Mouse (Mus musculus) heart, embryonic 11.5 days (tissue): ENCODE data around the gene Fam229a. TPM values are rescaled to one million over a fixed set of nuclear protein-coding genes. Genes with fewer than 3 reads are reported as not detected.

Source experiments
- ATAC-seq: fragments of 200-750 bp; cut with Nextera tagmentation; replicated peaks from 2 replicates; pipeline ENCODE4 v1.8.0; 2017; ENCODE audit warnings: moderate library complexity; ENCODE audit not compliant: insufficient number of reproducible peaks, low FRiP score, low TSS enrichment
- H3K27ac ChIP-seq: fragments of 300-500 bp; sonication (generic); 2 replicates; pipeline ENCODE4 v1.5.1; 2014; ENCODE audit warnings: mild to moderate bottlenecking, low read depth, low read length
- H3K27me3 ChIP-seq: fragments of 300-500 bp; sonication (generic); 2 replicates; pipeline ENCODE4 v1.6.1; 2014; ENCODE audit warnings: mild to moderate bottlenecking, low read length, mixed read lengths; ENCODE audit not compliant: control insufficient read depth, insufficient read depth
- H3K36me3 ChIP-seq: fragments of 300-500 bp; sonication (generic); 2 replicates; pipeline ENCODE4 v1.6.1; 2014; ENCODE audit warnings: mild to moderate bottlenecking, low read length, moderate library complexity, mixed read lengths; ENCODE audit not compliant: control insufficient read depth, insufficient read depth
- H3K4me1 ChIP-seq: fragments of 300-500 bp; sonication (generic); 2 replicates; pipeline ENCODE4 v1.6.1; 2014; ENCODE audit warnings: low read length; ENCODE audit not compliant: control insufficient read depth, insufficient read depth
- H3K4me2 ChIP-seq: fragments of 300-500 bp; sonication (generic); 2 replicates; pipeline ENCODE4 v1.6.1; 2014; ENCODE audit warnings: mild to moderate bottlenecking, moderate library complexity
- H3K4me3 ChIP-seq: fragments of 300-500 bp; sonication (generic); 2 replicates; pipeline ENCODE4 v1.5.1; 2014; ENCODE audit warnings: low read depth, low read length
- H3K9ac ChIP-seq: fragments of 300-500 bp; sonication (generic); 2 replicates; pipeline ENCODE4 v1.6.1; 2014; ENCODE audit warnings: mild to moderate bottlenecking, low read depth, low read length, moderate library complexity
- H3K9me3 ChIP-seq: fragments of 300-500 bp; sonication (generic); replicated peaks from 2 replicates; pipeline ENCODE4 v1.6.1; 2016; ENCODE audit warnings: low read length; ENCODE audit not compliant: control insufficient read depth
- WGBS: fragments of 180-500 bp; shearing (Covaris S2); extraction: QIAGEN DNeasy Blood & Tissue Kit; methylation state at CpG from one replicate; pipeline ENCODE4 v1.1.7; 2014; ENCODE audit not compliant: insufficient replicate concordance; 5-methylcytosine and 5-hydroxymethylcytosine counted together
- polyA plus RNA-seq: library from polyadenylated mRNA; unstranded; fragments of >200 nt; fragmentation: Nextera tagmentation; extraction: Ambion mirVana; gene quantifications from 2 replicates; pipeline ENCODE4 v1.2.1, GENCODE M21; 2014

The Fam229a gene
- polyA plus RNA-seq, 1 experiment from 2014 or later = not detected

GRCm38 (mm10) chr4:129511413-129512096, 20.6 kb downstream of the Fam229a start:
- Histone ChIP-seq H3K27me3 (no peaks in the 10 kb centered on the region), H3K27ac (no peak overlapping the region), H3K4me3 (no peak overlapping the region), H3K9me3 (no peaks in the 10 kb centered on the region), H3K9ac (no peak overlapping the region), H3K4me2 (no peak overlapping the region), H3K36me3 (peaks cover 1% of the 10 kb centered on the region; the same call in 1 of the 2 replicates), H3K4me1 (peaks cover 13% of the 10 kb centered on the region)
- WGBS = 58% methylated on average over 6 of the region's 6 CpGs
- no peak for ATAC-seq

GRCm38 (mm10) chr4:129513086-129513767, 22.2 kb downstream of the Fam229a start, which contains the start of gene Marcksl1:
TSS of gene Marcksl1 (plus strand) at chr4:129513581.
- Histone ChIP-seq H3K4me3 (peak within 1 kb of the TSS; percentile 98), H3K9ac (peak within 1 kb of the TSS; percentile 100), H3K36me3 (peaks cover 6% of the 10 kb centered on the region; the same call in 1 of the 2 replicates), H3K9me3 (no peaks in the 10 kb centered on the region), H3K27me3 (no peaks in the 10 kb centered on the region), H3K27ac (peak within 1 kb of the TSS; percentile 96), H3K4me2 (peak within 1 kb of the TSS; percentile 78), H3K4me1 (peaks cover 6% of the 10 kb centered on the region; the same call in 1 of the 2 replicates)
- peak; percentile 78 for ATAC-seq
- 6% methylated on average over 47 of the region's 47 CpGs for WGBS

GRCm38 (mm10) chr4:129513891-129514290, 22.9 kb downstream of the Fam229a start:
- ATAC-seq = peak; percentile 23; the same call in 1 of the 2 replicates
- H3K27ac ChIP-seq = peak overlapping the region; percentile 96
- peaks cover 5% of the 10 kb centered on the region; the same call in 1 of the 2 replicates for H3K4me1 ChIP-seq
- under 1% methylated on average over 51 of the region's 57 CpGs for WGBS
- no peaks in the 10 kb centered on the region for H3K9me3 ChIP-seq
- peaks cover 9% of the 10 kb centered on the region; the same call in 1 of the 2 replicates for H3K36me3 ChIP-seq
- peak overlapping the region; percentile 98 for H3K4me3 ChIP-seq
- no peaks in the 10 kb centered on the region for H3K27me3 ChIP-seq
- H3K9ac ChIP-seq = peak overlapping the region; percentile 100
- peak overlapping the region; percentile 78 for H3K4me2 ChIP-seq

- Histone ChIP-seq H3K4me2 (peak overlapping the region; percentile 78), H3K9ac (peak overlapping the region; percentile 100), H3K4me1 (peaks cover 3% of the 10 kb centered on the region; the same call in 1 of the 2 replicates), H3K4me3 (peak overlapping the region; percentile 98), H3K27ac (peak overlapping the region; percentile 96), H3K9me3 (no peaks in the 10 kb centered on the region), H3K27me3 (no peaks in the 10 kb centered on the region), H3K36me3 (peaks cover 11% of the 10 kb centered on the region; the same call in 1 of the 2 replicates)
- under 1% methylated on average over 32 of the region's 35 CpGs for WGBS
- ATAC-seq = peak; percentile 46; the same call in 1 of the 2 replicates
These were observed 23.4 kb downstream of the Fam229a start for GRCm38 (mm10) chr4:129514300-129514898.

- ATAC-seq = no peak
- H3K4me1 ChIP-seq = no peaks in the 10 kb centered on the region
- whole genome bisulfite sequencing = 43% methylated on average over 2 of the region's 2 CpGs
- no peaks in the 10 kb centered on the region for H3K9me3 ChIP-seq
- no peak overlapping the region for H3K27ac ChIP-seq
- no peak overlapping the region for H3K4me3 ChIP-seq
- no peak overlapping the region for H3K9ac ChIP-seq
- no peaks in the 10 kb centered on the region for H3K27me3 ChIP-seq
- no peak overlapping the region for H3K4me2 ChIP-seq
- H3K36me3 ChIP-seq = peaks cover 26% of the 10 kb centered on the region
These were observed 25.9 kb downstream of the Fam229a start for GRCm38 (mm10) chr4:129516925-129517324.

- Histone ChIP-seq H3K4me3 (no peak overlapping the region), H3K36me3 (peaks cover 38% of the 10 kb centered on the region), H3K4me1 (no peaks in the 10 kb centered on the region), H3K9ac (no peak overlapping the region), H3K27ac (no peak overlapping the region), H3K27me3 (no peaks in the 10 kb centered on the region), H3K4me2 (no peak overlapping the region), H3K9me3 (no peaks in the 10 kb centered on the region)
- ATAC-seq = no peak
- 85% methylated on average over 8 of the region's 8 CpGs for WGBS
These were observed 27.5 kb downstream of the Fam229a start for GRCm38 (mm10) chr4:129518519-129518918.

- WGBS = 83% methylated on average over 5 of the region's 5 CpGs
- ATAC-seq = no peak
- Histone ChIP-seq H3K27ac (no peak overlapping the region), H3K9me3 (no peaks in the 10 kb centered on the region), H3K4me1 (no peaks in the 10 kb centered on the region), H3K36me3 (peaks cover 40% of the 10 kb centered on the region), H3K9ac (no peak overlapping the region), H3K4me3 (no peak overlapping the region), H3K4me2 (no peak overlapping the region), H3K27me3 (no peaks in the 10 kb centered on the region)
These were observed 34.3 kb downstream of the Fam229a start for GRCm38 (mm10) chr4:129525338-129525737.

- Histone ChIP-seq H3K27ac (no peak overlapping the region), H3K27me3 (no peaks in the 10 kb centered on the region), H3K9ac (no peak overlapping the region), H3K4me2 (no peak overlapping the region), H3K4me3 (no peak overlapping the region), H3K36me3 (peaks cover 41% of the 10 kb centered on the region), H3K9me3 (no peaks in the 10 kb centered on the region), H3K4me1 (no peaks in the 10 kb centered on the region)
- WGBS = 89% methylated on average over 3 of the region's 3 CpGs
- ATAC-seq = no peak
These were observed 34.9 kb downstream of the Fam229a start for GRCm38 (mm10) chr4:129525889-129526288.
